In the genomic region with DNA sequence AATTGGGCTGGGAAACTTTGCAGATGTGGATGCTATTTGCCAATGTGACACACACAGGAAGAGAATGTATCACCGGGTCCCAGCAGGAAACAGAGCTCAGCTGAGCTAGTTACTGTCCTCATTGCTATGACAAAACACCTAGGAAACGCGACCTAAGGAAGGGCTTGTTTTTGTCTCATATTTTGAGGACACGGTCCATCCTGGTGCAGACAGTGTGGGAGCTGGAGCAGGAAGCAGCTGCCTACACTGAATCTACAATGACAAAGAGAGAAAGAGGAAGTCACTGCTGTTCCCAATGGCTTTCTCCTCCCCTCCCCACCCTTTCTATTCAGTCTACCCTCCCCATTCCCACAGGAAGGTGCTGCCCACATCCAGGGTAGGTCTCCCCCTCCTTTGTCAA, we compare ENCODE assay signal across 20 mouse cellular contexts. TPM values are rescaled to one million over a fixed set of nuclear protein-coding genes. Genes with fewer than 3 reads are reported as not detected.
DNase-seq lines count a peak whose midpoint lies in the region; ATAC-seq and TF ChIP-seq lines count a peak whose summit lies in the region.
"Had no signal": no experiment of that assay in that cellular context is flagged by ENCODE, and none has a peak within 500 bp of the region (broad histone marks: within the 10 kb centered on the region; RNA-seq: fewer than 3 reads in every experiment).

No protein-coding gene starts in this region.

- no peaks in the 10 kb centered on the region for H3K9me3 ChIP-seq in lung, embryonic 14.5 days (ENCODE audit: low read depth, low read length)
- H3K9me3 ChIP-seq: embryonic facial prominence, embryonic 12.5 days; forebrain, embryonic 13.5 days; hindbrain, embryonic 13.5 days; limb, embryonic 13.5 days; neural tube, embryonic 12.5 days had no signal

- 57% methylated on average over 4 of the region's 4 CpGs for WGBS in lung, embryonic 14.5 days
- 31% methylated on average over 4 of the region's 4 CpGs for WGBS in lung, adult 2 months

- no peak overlapping the region for H3K4me3 ChIP-seq in lung, embryonic 14.5 days (ENCODE audit: low read depth, low read length)
- no peak overlapping the region for H3K4me3 ChIP-seq in lung, adult 2 months (replicated peaks; ENCODE audit: extremely low read depth, low read depth, low read length)
- H3K4me3 ChIP-seq: embryonic facial prominence, embryonic 12.5 days; forebrain, embryonic 13.5 days; hindbrain, embryonic 13.5 days; limb, embryonic 13.5 days; neural tube, embryonic 12.5 days had no signal

- no peaks in the 10 kb centered on the region for H3K4me1 ChIP-seq in lung, embryonic 14.5 days (ENCODE audit: insufficient read depth)
- peaks cover 5% of the 10 kb centered on the region; the same call in 1 of the 2 replicates for H3K4me1 ChIP-seq in lung, adult 2 months (ENCODE audit: control insufficient read depth, insufficient read depth, low read length)
- H3K4me1 ChIP-seq: forebrain, embryonic 13.5 days; limb, embryonic 13.5 days had no signal

- H3K9ac ChIP-seq in lung, embryonic 14.5 days, result no peak overlapping the region
- H3K9ac ChIP-seq: embryonic facial prominence, embryonic 12.5 days; forebrain, embryonic 13.5 days; hindbrain, embryonic 13.5 days; limb, embryonic 13.5 days; neural tube, embryonic 12.5 days had no signal

- DNase-seq in adrenal gland, adult (ENCODE audit: inconsistent age in 2 of 2, low spot score in 1 of 2), result peak; percentile 23 to 39
- no peak for DNase-seq in adrenal gland, postnatal 10 days
- DNase-seq in lung, embryonic 14.5 days, result no peak
- DNase-seq in lung, adult 2 months, result no peak
- peak; percentile 54 for DNase-seq in lung, postnatal 10 days
- no peak for DNase-seq in layer of hippocampus, adult 8-10 months (ENCODE audit: low spot score in 2 of 2)
- DNase-seq in adrenal gland, adult 18-20 months (ENCODE audit: low spot score in 2 of 2), result no peak
- DNase-seq: cerebellum, adult 18-20 months; layer of hippocampus, postnatal 36 days; right cerebral cortex, adult 18-20 months; thymus, adult 18-20 months had no signal

- TF ChIP-seq CTCF in lung, embryonic 14.5 days (IDR thresholded peaks at IDR 0.05; ENCODE audit: low read depth), result no peak
- no peak for TF ChIP-seq CTCF in lung, adult 2 months (IDR thresholded peaks at IDR 0.05; ENCODE audit: insufficient read depth, low read length)

- no peak overlapping the region for H3K4me2 ChIP-seq in lung, embryonic 14.5 days
- H3K4me2 ChIP-seq: embryonic facial prominence, embryonic 12.5 days; forebrain, embryonic 13.5 days; hindbrain, embryonic 13.5 days; limb, embryonic 13.5 days; neural tube, embryonic 12.5 days had no signal

- no peak overlapping the region for H3K27ac ChIP-seq in lung, embryonic 14.5 days (ENCODE audit: low read depth)
- H3K27ac ChIP-seq: embryonic facial prominence, embryonic 12.5 days; forebrain, embryonic 13.5 days; hindbrain, embryonic 13.5 days; limb, embryonic 13.5 days; neural tube, embryonic 12.5 days had no signal

- no peaks in the 10 kb centered on the region for H3K36me3 ChIP-seq in lung, embryonic 14.5 days (ENCODE audit: insufficient read depth)
- H3K36me3 ChIP-seq: embryonic facial prominence, embryonic 12.5 days; hindbrain, embryonic 13.5 days; limb, embryonic 13.5 days; neural tube, embryonic 12.5 days had no signal

- H3K27me3 ChIP-seq in lung, embryonic 14.5 days (ENCODE audit: insufficient read depth, low read length), result no peaks in the 10 kb centered on the region
- H3K27me3 ChIP-seq: forebrain, embryonic 13.5 days; limb, embryonic 13.5 days; neural tube, embryonic 12.5 days had no signal

- TF ChIP-seq POLR2A in lung, adult 2 months (IDR thresholded peaks at IDR 0.05; ENCODE audit: borderline replicate concordance, extremely low read depth, low read depth, low read length), result no peak

- peak; percentile 24; the same call in 1 of the 2 replicates for ATAC-seq in lung, embryonic 14.5 days (ENCODE audit: insufficient read depth)
- ATAC-seq in hematopoietic stem cell, adult 5-6 weeks (replicated peaks in 1 of 2; ENCODE audit: insufficient read depth in 1 of 2, low FRiP score in 2 of 2, low TSS enrichment in 1 of 2, low read depth in 1 of 2, poor library complexity in 2 of 2, severe bottlenecking in 2 of 2), result peak; percentile 68 to 71
- ATAC-seq: forebrain, embryonic 13.5 days; midbrain, embryonic 16.5 days had no signal

RNA-seq across cellular contexts. Expression of a gene that starts 12.5 kb away (rescaled TPM):
- total RNA-seq in adrenal gland, postnatal 10 days (2021), result 1 to 10 TPM; 6.2 to 6.7 TPM
- polyA plus RNA-seq in lung, embryonic 14.5 days (2014; fragmentation: Nextera tagmentation; extraction: Ambion mirVana), result 0.12 TPM in 1 of 2 replicates, not detected in the other
- polyA plus RNA-seq in lung, adult 2 months (2012; rRNA removed), result 0.19 TPM in 1 of 2 replicates, not detected in the other
- not detected in 2 replicates for total RNA-seq in hematopoietic stem cell, adult 5-6 weeks (2017)
- total RNA-seq in layer of hippocampus, adult 8-10 months (2022), result under 1 TPM in 2 of 4 experiments, not detected in 2; 0.18 to 0.31 TPM
- total RNA-seq in adrenal gland, adult 18-20 months (2021), result 1 to 10 TPM in 1 of 2 experiments, under 1 TPM in 1; 0.50 to 1.2 TPM
- total RNA-seq: gastrocnemius, adult 8-10 months; layer of hippocampus, postnatal 36 days had no signal
- polyA plus RNA-seq: embryonic facial prominence, embryonic 12.5 days; forebrain, embryonic 13.5 days; neural tube, embryonic 12.5 days had no signal

RNA-seq across cellular contexts. Expression of a gene that starts 21.6 kb away (rescaled TPM):
- under 1 TPM in 1 of 2 experiments, not detected in 1; 0.45 TPM for total RNA-seq in adrenal gland, postnatal 10 days (2021)
- 0.43 and 0.54 TPM in 2 replicates for polyA plus RNA-seq in lung, embryonic 14.5 days (2014; fragmentation: Nextera tagmentation; extraction: Ambion mirVana)
- polyA plus RNA-seq in lung, adult 2 months (2012; rRNA removed), result not detected in 2 replicates
- total RNA-seq in hematopoietic stem cell, adult 5-6 weeks (2017), result not detected in 2 replicates
- total RNA-seq in layer of hippocampus, adult 8-10 months (2022), result not detected
- total RNA-seq in adrenal gland, adult 18-20 months (2021), result not detected
- total RNA-seq: adrenal gland, postnatal 4 days; gastrocnemius, adult 8-10 months; layer of hippocampus, postnatal 36 days had no signal
- polyA plus RNA-seq: embryonic facial prominence, embryonic 12.5 days; forebrain, embryonic 13.5 days; hindbrain, embryonic 13.5 days; limb, embryonic 13.5 days; midbrain, embryonic 16.5 days; neural tube, embryonic 12.5 days had no signal

RNA-seq across cellular contexts. Expression of a gene that starts 26.6 kb away (rescaled TPM):
- total RNA-seq in adrenal gland, postnatal 10 days (2021), result 10 to 100 TPM; 71.5 to 73.4 TPM
- polyA plus RNA-seq in lung, embryonic 14.5 days (2014; fragmentation: Nextera tagmentation; extraction: Ambion mirVana), result 184 and 195 TPM in 2 replicates
- 85.9 and 111 TPM in 2 replicates for polyA plus RNA-seq in lung, adult 2 months (2012; rRNA removed)
- 43.8 and 51.2 TPM in 2 replicates for total RNA-seq in hematopoietic stem cell, adult 5-6 weeks (2017)
- total RNA-seq in layer of hippocampus, adult 8-10 months (2022), result 10 to 100 TPM; 59.9 to 73.1 (median 66.1) TPM
- 10 to 100 TPM; 83.0 to 85.9 TPM for total RNA-seq in adrenal gland, adult 18-20 months (2021)

RNA-seq across cellular contexts. Expression of a gene that starts 30.5 kb away (rescaled TPM):
- total RNA-seq in adrenal gland, postnatal 10 days (2021), result 1 to 10 TPM in 1 of 2 experiments, under 1 TPM in 1; 0.88 to 1.2 TPM
- polyA plus RNA-seq in lung, embryonic 14.5 days (2014; fragmentation: Nextera tagmentation; extraction: Ambion mirVana), result 139 and 158 TPM in 2 replicates
- polyA plus RNA-seq in lung, adult 2 months (2012; rRNA removed), result 0.25 and 0.27 TPM in 2 replicates
- not detected in 2 replicates for total RNA-seq in hematopoietic stem cell, adult 5-6 weeks (2017)
- total RNA-seq in layer of hippocampus, adult 8-10 months (2022), result under 1 TPM in 1 of 4 experiments, not detected in 3; 0.27 TPM
- total RNA-seq in adrenal gland, adult 18-20 months (2021), result under 1 TPM in 1 of 2 experiments, not detected in 1; 0.32 TPM
- total RNA-seq: gastrocnemius, adult 8-10 months had no signal
- polyA plus RNA-seq: limb, embryonic 13.5 days; neural tube, embryonic 12.5 days had no signal

RNA-seq across cellular contexts. Expression of a gene that starts 39.0 kb away (rescaled TPM):
- total RNA-seq in adrenal gland, postnatal 10 days (2021), result under 1 TPM; 0.60 to 0.73 TPM
- polyA plus RNA-seq in lung, embryonic 14.5 days (2014; fragmentation: Nextera tagmentation; extraction: Ambion mirVana), result 3.4 TPM in 2 replicates
- 0.19 and 0.44 TPM in 2 replicates for polyA plus RNA-seq in lung, adult 2 months (2012; rRNA removed)
- not detected in 2 replicates for total RNA-seq in hematopoietic stem cell, adult 5-6 weeks (2017)
- 1 to 10 TPM in 3 of 4 experiments, under 1 TPM in 1; 0.62 to 1.6 (median 1.1) TPM for total RNA-seq in layer of hippocampus, adult 8-10 months (2022)
- total RNA-seq in adrenal gland, adult 18-20 months (2021), result under 1 TPM; 0.35 to 0.53 TPM

Comparison
In these comparisons a context has a peak if more than half of its experiments do, and no peak if none do; other contexts are left out.
1. DNase-seq: peak in adrenal gland, adult (2 of 2) and lung, postnatal 10 days (single experiment); none in adrenal gland, postnatal 10 days (single experiment), lung, embryonic 14.5 days (single experiment), lung, adult 2 months (single experiment), layer of hippocampus, adult 8-10 months (0 of 2) and adrenal gland, adult 18-20 months (0 of 2).